Mouse (Mus musculus) inflammation-experienced regulatory T-cells, adult 16 weeks (primary cell): ENCODE data around the gene Nlrp9b. TPM values are rescaled to one million over a fixed set of nuclear protein-coding genes. Genes with fewer than 3 reads are reported as not detected.

Source experiments
- polyA plus RNA-seq: library from polyadenylated mRNA; unstranded; fragments of 100-300 nt; shearing (Covaris generic); gene quantifications from one replicate; pipeline ENCODE4 v1.2.1, GENCODE M21; 2017

Gene Nlrp9b
- polyA plus RNA-seq: not detected

DNA sequence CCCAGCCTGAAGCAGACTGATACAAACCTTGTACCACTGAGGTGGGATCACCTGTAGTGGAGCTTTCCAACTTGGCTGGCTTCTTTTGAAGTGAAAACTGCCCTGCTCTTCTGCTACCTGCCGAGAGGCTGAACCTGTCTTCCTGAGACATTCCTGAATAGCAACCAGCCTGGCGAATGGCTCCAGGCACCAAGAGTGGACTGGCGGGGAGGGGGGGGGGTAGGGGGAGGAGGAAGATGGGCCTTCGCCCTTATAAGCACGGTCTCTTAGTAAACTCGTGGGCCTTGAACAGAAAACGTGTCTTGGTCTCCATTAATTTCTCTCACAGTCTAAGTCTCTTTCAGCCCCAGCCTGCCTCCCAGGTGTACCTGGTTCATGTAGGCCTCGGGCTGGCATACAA lies at the start of gene Nlrp9b:
Nlrp9b (plus strand) TSS at position 301 of the 400 bp plus-strand sequence.

DNA sequence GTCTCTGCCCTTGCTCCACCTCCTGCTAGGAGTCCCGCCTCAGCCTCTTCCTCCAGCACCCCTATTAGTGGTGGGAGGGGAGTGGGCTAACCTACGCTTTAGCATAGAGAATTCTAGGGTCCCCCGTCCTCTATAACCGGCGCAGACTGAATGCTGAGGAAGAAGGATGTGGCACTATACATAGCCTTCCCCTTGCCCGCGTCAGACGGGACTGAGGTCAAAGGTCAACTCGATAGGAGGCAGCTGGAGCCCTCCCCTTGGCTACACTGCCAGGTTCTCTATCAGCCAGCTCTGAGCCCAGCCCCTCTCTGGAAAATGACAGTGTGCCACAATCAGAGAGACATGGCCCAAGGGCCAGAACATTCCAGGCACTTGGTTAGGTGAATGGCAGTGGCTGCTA lies 40.7 kb upstream of the Nlrp9b start, which contains the start of gene Igsf23:
Igsf23 (minus strand) TSS at position 168 of the 400 bp plus-strand sequence.

DNA sequence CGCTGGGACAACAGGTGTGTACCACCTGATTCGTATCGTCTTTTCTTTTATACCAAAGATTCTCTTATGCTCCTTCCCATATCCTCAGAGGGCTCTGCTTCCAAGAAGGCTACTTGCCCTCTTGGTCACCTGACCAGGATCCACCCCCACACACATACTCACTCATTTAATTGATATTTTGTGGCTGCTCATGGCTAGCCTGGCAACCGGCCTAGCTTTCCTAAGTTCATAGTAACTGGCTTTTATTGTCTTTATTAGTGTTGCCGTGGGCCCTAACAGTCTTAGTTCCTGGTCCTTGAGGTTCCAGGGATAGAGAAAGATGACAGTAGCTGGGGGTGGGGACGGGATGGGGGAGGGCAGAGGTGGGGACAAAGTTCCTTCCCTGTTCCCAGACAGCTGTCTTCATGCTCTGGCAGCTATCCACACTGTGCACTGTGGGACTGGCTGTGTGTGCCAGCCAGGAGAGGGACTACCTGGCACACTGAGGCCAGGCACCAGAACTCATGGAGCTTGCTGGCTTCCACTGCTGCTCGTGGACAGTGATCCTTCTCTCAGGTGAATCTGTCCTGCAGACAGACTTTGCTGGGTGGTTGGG lies 26.2 kb upstream of the Nlrp9b start, which contains the start of gene Ceacam20:
Ceacam20 (plus strand) TSS at position 428 of the 595 bp plus-strand sequence.

DNA sequence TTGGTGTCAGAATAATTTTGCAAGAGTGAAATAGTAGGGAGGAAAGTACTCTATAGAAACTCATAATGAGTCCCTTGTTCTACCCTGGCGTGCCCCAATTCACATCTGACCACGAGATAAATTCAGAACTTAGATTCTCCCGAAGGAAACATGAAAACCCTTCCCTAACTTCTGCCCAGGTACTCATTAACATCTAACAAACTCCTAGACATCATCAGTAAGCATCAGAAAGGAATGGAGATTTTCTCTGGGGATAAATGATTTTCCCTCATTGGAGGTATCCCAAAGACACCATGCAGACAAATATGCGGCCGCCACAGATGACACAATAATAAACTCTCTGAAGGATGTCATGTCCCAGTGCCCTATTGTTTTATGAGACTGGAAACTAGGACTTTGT lies 108.1 kb downstream of the Nlrp9b start, which contains the start of gene Vmn1r91:
Vmn1r91 (plus strand) TSS at position 301 of the 400 bp plus-strand sequence.

DNA sequence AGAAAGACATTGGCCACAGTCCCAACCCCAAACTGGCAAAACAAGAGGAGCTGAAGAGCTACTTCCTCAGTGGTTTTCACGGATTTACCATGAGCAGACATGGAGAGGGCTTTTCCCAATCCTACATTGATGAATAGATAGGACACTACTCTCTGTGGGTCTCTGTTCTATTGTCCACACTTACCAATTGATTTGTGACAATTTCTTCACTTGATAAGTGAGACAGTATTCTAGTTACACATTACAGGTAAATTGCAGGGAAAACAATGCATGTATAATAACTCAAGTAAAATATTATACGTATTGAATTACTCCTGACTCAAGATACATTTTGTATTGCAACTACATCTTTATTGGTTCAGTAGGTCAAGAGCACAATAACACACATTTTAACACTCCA lies 131.2 kb downstream of the Nlrp9b start, which contains the start of gene Gm16442:
Gm16442 (minus strand) TSS at position 101 of the 400 bp plus-strand sequence.

Other genes starting within 250 kb of the Nlrp9b start
- gene Nectin2, start 241.0 kb upstream of the Nlrp9b start, polyA plus RNA-seq: 1.6 TPM
- gene Bcam, start 220.4 kb upstream of the Nlrp9b start, polyA plus RNA-seq: 21.0 TPM
- not detected for gene Cblc, start 194.7 kb upstream of the Nlrp9b start, polyA plus RNA-seq
- gene Bcl3, start 168.7 kb upstream of the Nlrp9b start, polyA plus RNA-seq: 16.0 TPM
- gene Gm19345, start 139.5 kb upstream of the Nlrp9b start, polyA plus RNA-seq: not detected
- 0.52 TPM for gene Ceacam16, start 130.2 kb upstream of the Nlrp9b start, polyA plus RNA-seq
- gene Ceacam19, start 103.5 kb upstream of the Nlrp9b start, polyA plus RNA-seq: not detected
- gene Pvr, start 70.3 kb upstream of the Nlrp9b start, polyA plus RNA-seq: 38.7 TPM
- 25.9 TPM for gene Igsf23, start 40.7 kb upstream of the Nlrp9b start, polyA plus RNA-seq
- gene Ceacam20, start 26.1 kb upstream of the Nlrp9b start, polyA plus RNA-seq: not detected
- gene Vmn1r91, start 108.2 kb downstream of the Nlrp9b start, polyA plus RNA-seq: not detected
- not detected for gene Gm16442, start 131.1 kb downstream of the Nlrp9b start, polyA plus RNA-seq
- not detected for gene Vmn1r93, start 147.6 kb downstream of the Nlrp9b start, polyA plus RNA-seq
- not detected for gene Vmn1r94, start 176.9 kb downstream of the Nlrp9b start, polyA plus RNA-seq
- gene Vmn1r95, start 202.2 kb downstream of the Nlrp9b start, polyA plus RNA-seq: not detected
- gene Gm6164, start 214.1 kb downstream of the Nlrp9b start, polyA plus RNA-seq: not detected
- not detected for gene Gm4498, start 242.4 kb downstream of the Nlrp9b start, polyA plus RNA-seq